Mouse (Mus musculus): Measurements from ENCODE around the gene Numa1. TPM values are rescaled to one million over a fixed set of nuclear protein-coding genes. Genes with fewer than 3 reads are reported as not detected.
"Not testable (repeated sequence)": the region's sequence is repeated elsewhere in the genome, so short reads cannot be mapped to it uniquely, and the experiment has no call there.

The Numa1 gene
- polyA plus RNA-seq, 1 experiment from 2014 or later, result 74.4 TPM

DNA sequence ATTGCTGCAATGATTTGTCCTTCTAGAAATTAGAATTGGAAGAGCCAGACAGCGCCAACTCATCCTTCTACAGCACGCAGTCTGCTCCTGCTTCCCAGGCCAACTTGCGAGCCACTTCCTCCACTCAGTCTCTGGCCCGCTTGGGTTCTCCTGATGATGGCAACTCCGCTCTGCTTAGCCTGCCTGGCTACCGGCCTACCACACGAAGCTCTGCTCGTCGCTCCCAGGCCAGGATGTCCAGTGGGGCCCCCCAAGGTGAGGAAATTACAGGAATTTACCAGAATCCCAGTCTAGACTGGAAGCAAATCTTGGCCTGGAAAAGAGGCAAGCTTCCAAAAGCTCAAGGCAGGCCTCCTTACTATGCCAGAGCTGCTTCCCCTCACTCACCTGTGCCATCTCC is 77.9 kb downstream of the Numa1 start:
- Histone ChIP-seq H3K9ac (ENCODE audit: low read length) (no peak overlapping the region), H3K4me3 (ENCODE audit: low read depth, low read length) (no peak overlapping the region), H3K36me3 (ENCODE audit: control insufficient read depth, insufficient read depth, low read length) (peaks cover 97% of the 10 kb centered on the region), H3K27me3 (replicated peaks; ENCODE audit: control insufficient read depth, insufficient read depth, low read length) (no peaks in the 10 kb centered on the region), H3K4me2 (ENCODE audit: low read length) (no peak overlapping the region), H3K4me1 (ENCODE audit: control insufficient read depth, insufficient read depth, low read length) (no peaks in the 10 kb centered on the region), H3K9me3 (replicated peaks; ENCODE audit: control insufficient read depth, low read length) (no peaks in the 10 kb centered on the region), H3K27ac (ENCODE audit: low read depth, low read length) (no peak overlapping the region)
- no peak for DNase-seq (ENCODE audit: low spot score)
- WGBS, result 93% methylated on average over 9 of the region's 9 CpGs
- ATAC-seq, result no peak

DNA sequence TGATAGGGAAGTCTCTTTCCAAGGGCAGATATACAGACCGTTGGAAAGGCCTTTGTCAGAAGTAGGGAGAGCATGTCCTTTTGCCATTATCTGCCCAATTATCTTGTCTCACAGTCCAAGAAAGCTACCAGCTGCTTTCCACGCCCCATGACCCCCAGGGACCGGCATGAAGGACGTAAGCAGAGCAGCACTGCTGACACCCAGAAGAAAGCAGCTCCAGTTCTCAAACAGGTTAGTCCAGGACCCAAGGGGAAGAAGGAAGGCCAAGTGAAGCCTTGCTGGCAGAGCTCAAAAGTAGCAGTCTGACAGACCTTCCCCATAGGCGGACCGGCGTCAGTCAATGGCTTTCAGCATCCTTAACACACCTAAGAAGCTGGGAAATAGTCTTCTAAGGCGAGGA is 79.5 kb downstream of the Numa1 start:
- Histone ChIP-seq H3K4me1 (ENCODE audit: control insufficient read depth, insufficient read depth, low read length) (no peaks in the 10 kb centered on the region), H3K4me3 (ENCODE audit: low read depth, low read length) (no peak overlapping the region), H3K36me3 (ENCODE audit: control insufficient read depth, insufficient read depth, low read length) (peaks cover 98% of the 10 kb centered on the region), H3K9ac (ENCODE audit: low read length) (no peak overlapping the region), H3K4me2 (ENCODE audit: low read length) (no peak overlapping the region), H3K27me3 (replicated peaks; ENCODE audit: control insufficient read depth, insufficient read depth, low read length) (no peaks in the 10 kb centered on the region), H3K27ac (ENCODE audit: low read depth, low read length) (no peak overlapping the region), H3K9me3 (replicated peaks; ENCODE audit: control insufficient read depth, low read length) (no peaks in the 10 kb centered on the region)
- 91% methylated on average over 8 of the region's 8 CpGs for WGBS
- DNase-seq (ENCODE audit: low spot score) (no peak), ATAC-seq (no peak)

- DNase-seq (ENCODE audit: low spot score), result no peak
- ATAC-seq, result no peak
These were observed 81.1 kb downstream of the Numa1 start for GRCm38 (mm10) chr7:102014995-102015394.

DNA sequence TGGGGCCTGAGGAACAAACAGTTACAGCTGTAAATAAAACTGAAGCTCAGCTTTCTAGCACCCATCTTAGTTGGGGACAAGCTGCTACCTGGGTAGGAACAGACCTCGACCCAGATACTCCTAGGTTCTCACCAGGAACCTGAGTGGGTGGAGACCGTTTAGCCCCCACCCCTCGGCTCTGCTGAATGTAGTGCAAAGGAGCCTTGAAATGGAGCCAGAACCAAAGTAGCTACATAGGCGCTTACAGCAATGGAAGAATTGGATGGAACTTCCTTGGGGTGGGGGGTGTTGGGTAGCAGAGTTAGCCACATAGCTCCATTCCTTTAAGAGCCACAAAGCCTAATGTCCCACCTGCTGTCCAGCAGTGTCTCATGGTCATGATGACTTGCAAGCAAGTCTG is 83.0 kb downstream of the Numa1 start:
- DNase-seq (ENCODE audit: low spot score), result no peak
- peaks cover 90% of the 10 kb centered on the region for H3K36me3 ChIP-seq (ENCODE audit: control insufficient read depth, insufficient read depth, low read length)
- no peak overlapping the region for H3K4me2 ChIP-seq (ENCODE audit: low read length)
- no peak overlapping the region for H3K4me3 ChIP-seq (ENCODE audit: low read depth, low read length)
- no peaks in the 10 kb centered on the region for H3K27me3 ChIP-seq (replicated peaks; ENCODE audit: control insufficient read depth, insufficient read depth, low read length)
- no peaks in the 10 kb centered on the region for H3K4me1 ChIP-seq (ENCODE audit: control insufficient read depth, insufficient read depth, low read length)
- H3K9ac ChIP-seq (ENCODE audit: low read length), result no peak overlapping the region
- 87% methylated on average over 4 of the region's 4 CpGs for WGBS
- H3K9me3 ChIP-seq (replicated peaks; ENCODE audit: control insufficient read depth, low read length), result no peaks in the 10 kb centered on the region
- no peak overlapping the region for H3K27ac ChIP-seq (ENCODE audit: low read depth, low read length)
- no peak for ATAC-seq

More at GRCm38 (mm10) chr7:102014995-102015394, 81.1 kb downstream of the Numa1 start:
- 88% methylated on average over 2 of the region's 2 CpGs for WGBS
- no peak overlapping the region for H3K4me3 ChIP-seq (ENCODE audit: low read depth, low read length)
- no peak overlapping the region for H3K4me2 ChIP-seq (ENCODE audit: low read length)
- H3K9me3 ChIP-seq (replicated peaks; ENCODE audit: control insufficient read depth, low read length), result no peaks in the 10 kb centered on the region
- H3K27me3 ChIP-seq (replicated peaks; ENCODE audit: control insufficient read depth, insufficient read depth, low read length), result no peaks in the 10 kb centered on the region
- H3K9ac ChIP-seq (ENCODE audit: low read length), result no peak overlapping the region
- peaks cover 98% of the 10 kb centered on the region for H3K36me3 ChIP-seq (ENCODE audit: control insufficient read depth, insufficient read depth, low read length)
- no peaks in the 10 kb centered on the region for H3K4me1 ChIP-seq (ENCODE audit: control insufficient read depth, insufficient read depth, low read length)
- H3K27ac ChIP-seq (ENCODE audit: low read depth, low read length), result no peak overlapping the region

DNA sequence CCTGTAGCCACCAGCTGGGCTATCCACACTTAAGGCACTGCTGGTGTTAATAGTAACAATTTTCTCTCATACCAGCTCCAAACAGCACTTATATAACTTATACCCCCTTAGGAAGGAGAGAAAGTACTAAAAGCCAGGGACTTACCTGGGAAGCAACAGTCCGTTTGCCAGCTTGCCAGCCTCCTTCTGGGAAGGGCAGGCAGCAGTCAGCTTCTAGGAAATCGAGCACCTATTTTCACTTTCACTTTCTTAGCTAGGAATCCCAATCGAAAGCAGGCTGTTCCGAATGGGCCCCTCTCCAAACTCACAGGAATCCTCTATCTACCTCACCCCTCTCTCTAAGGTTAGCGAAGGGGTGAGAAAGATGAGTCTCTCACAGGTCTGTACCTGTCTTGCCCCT is 83.5 kb downstream of the Numa1 start:
- H3K27ac ChIP-seq (ENCODE audit: low read depth, low read length), result no peak overlapping the region
- no peak overlapping the region for H3K4me3 ChIP-seq (ENCODE audit: low read depth, low read length)
- H3K4me2 ChIP-seq (ENCODE audit: low read length), result no peak overlapping the region
- no peak overlapping the region for H3K9ac ChIP-seq (ENCODE audit: low read length)
- H3K9me3 ChIP-seq (replicated peaks; ENCODE audit: control insufficient read depth, low read length), result no peaks in the 10 kb centered on the region
- 93% methylated on average over 5 of the region's 5 CpGs for whole genome bisulfite sequencing
- ATAC-seq (no peak), DNase-seq (ENCODE audit: low spot score) (no peak)
- H3K36me3 ChIP-seq (ENCODE audit: control insufficient read depth, insufficient read depth, low read length), result peaks cover 89% of the 10 kb centered on the region
- no peaks in the 10 kb centered on the region for H3K4me1 ChIP-seq (ENCODE audit: control insufficient read depth, insufficient read depth, low read length)
- H3K27me3 ChIP-seq (replicated peaks; ENCODE audit: control insufficient read depth, insufficient read depth, low read length), result no peaks in the 10 kb centered on the region

DNA sequence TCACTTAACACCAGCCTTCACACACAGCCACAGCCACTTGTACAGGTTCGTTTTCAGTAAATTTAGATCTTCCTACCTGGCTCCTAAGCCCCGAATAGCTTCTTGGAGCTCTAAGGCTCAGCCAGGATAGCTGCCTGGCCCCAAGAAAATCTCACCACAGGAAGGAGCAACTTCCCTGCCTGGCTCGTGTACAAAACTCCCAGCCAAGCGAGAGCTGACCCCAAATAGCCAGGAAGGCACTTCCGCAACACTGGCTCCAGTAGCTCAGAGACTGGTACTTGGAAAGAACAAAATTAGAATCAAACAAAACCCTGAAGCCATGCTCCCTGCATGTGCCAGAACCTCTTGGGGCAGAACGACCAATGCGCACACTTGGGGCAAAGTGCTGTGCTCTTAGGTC is 84.1 kb downstream of the Numa1 start:
- WGBS, result 86% methylated on average over 7 of the region's 7 CpGs
- Histone ChIP-seq H3K9ac (ENCODE audit: low read length) (no peak overlapping the region), H3K4me1 (ENCODE audit: control insufficient read depth, insufficient read depth, low read length) (no peaks in the 10 kb centered on the region), H3K36me3 (ENCODE audit: control insufficient read depth, insufficient read depth, low read length) (peaks cover 89% of the 10 kb centered on the region), H3K9me3 (replicated peaks; ENCODE audit: control insufficient read depth, low read length) (no peaks in the 10 kb centered on the region), H3K27me3 (replicated peaks; ENCODE audit: control insufficient read depth, insufficient read depth, low read length) (no peaks in the 10 kb centered on the region), H3K4me3 (ENCODE audit: low read depth, low read length) (no peak overlapping the region), H3K4me2 (ENCODE audit: low read length) (no peak overlapping the region), H3K27ac (ENCODE audit: low read depth, low read length) (no peak overlapping the region)
- no peak for ATAC-seq
- no peak for DNase-seq (ENCODE audit: low spot score)

DNA sequence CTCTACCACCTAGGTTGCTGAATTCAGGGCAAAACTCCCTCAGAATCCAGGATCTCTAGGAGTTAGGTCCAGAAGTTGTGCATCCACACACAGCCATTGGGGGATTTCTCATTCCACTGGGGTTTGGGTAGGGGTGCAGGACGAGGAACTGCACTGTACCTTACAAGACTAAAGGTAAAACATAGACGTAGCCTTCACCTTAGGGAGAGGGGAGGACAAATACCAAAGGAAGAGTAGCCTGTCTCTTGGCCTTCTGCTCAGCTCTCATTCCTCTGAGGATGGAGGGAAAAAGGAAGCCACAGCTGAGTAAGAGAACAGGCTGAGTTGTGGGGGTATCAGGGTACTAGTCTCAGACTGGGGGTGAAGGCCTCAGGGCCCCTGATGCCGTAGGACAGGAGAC is 84.7 kb downstream of the Numa1 start, which contains the start of gene Il18bp:
Gene Il18bp, minus strand, starts transcription at position 101 of the 400 bp plus-strand sequence.
- Histone ChIP-seq H3K9ac (ENCODE audit: low read length) (no peak within 1 kb of the TSS), H3K4me1 (ENCODE audit: control insufficient read depth, insufficient read depth, low read length) (no peaks in the 10 kb centered on the region), H3K27ac (ENCODE audit: low read depth, low read length) (no peak within 1 kb of the TSS), H3K27me3 (replicated peaks; ENCODE audit: control insufficient read depth, insufficient read depth, low read length) (no peaks in the 10 kb centered on the region), H3K9me3 (replicated peaks; ENCODE audit: control insufficient read depth, low read length) (no peaks in the 10 kb centered on the region), H3K4me2 (ENCODE audit: low read length) (no peak within 1 kb of the TSS), H3K4me3 (ENCODE audit: low read depth, low read length) (no peak within 1 kb of the TSS), H3K36me3 (ENCODE audit: control insufficient read depth, insufficient read depth, low read length) (peaks cover 89% of the 10 kb centered on the region)
- ATAC-seq (no peak), DNase-seq (ENCODE audit: low spot score) (no peak)
- 92% methylated on average over 3 of the region's 3 CpGs for WGBS

GRCm38 (mm10) chr7:102019362-102019761 is 85.5 kb downstream of the Numa1 start:
- no peaks in the 10 kb centered on the region for H3K4me1 ChIP-seq (ENCODE audit: control insufficient read depth, insufficient read depth, low read length)
- H3K9me3 ChIP-seq (replicated peaks; ENCODE audit: control insufficient read depth, low read length), result no peaks in the 10 kb centered on the region
- H3K9ac ChIP-seq (ENCODE audit: low read length), result no peak overlapping the region
- H3K36me3 ChIP-seq (ENCODE audit: control insufficient read depth, insufficient read depth, low read length), result peaks cover 87% of the 10 kb centered on the region
- WGBS, result 73% methylated on average over 3 of the region's 3 CpGs
- no peaks in the 10 kb centered on the region for H3K27me3 ChIP-seq (replicated peaks; ENCODE audit: control insufficient read depth, insufficient read depth, low read length)
- ATAC-seq (no peak), DNase-seq (ENCODE audit: low spot score) (no peak)
- no peak overlapping the region for H3K4me2 ChIP-seq (ENCODE audit: low read length)
- no peak overlapping the region for H3K27ac ChIP-seq (ENCODE audit: low read depth, low read length)
- H3K4me3 ChIP-seq (ENCODE audit: low read depth, low read length), result no peak overlapping the region

- not testable (repeated sequence) for ATAC-seq; H3K27me3 ChIP-seq (replicated peaks; ENCODE audit: control insufficient read depth, insufficient read depth, low read length); H3K9me3 ChIP-seq (replicated peaks; ENCODE audit: control insufficient read depth, low read length); H3K4me3 ChIP-seq (ENCODE audit: low read depth, low read length); DNase-seq (ENCODE audit: low spot score); H3K4me2 ChIP-seq (ENCODE audit: low read length); H3K4me1 ChIP-seq (ENCODE audit: control insufficient read depth, insufficient read depth, low read length); H3K27ac ChIP-seq (ENCODE audit: low read depth, low read length); H3K9ac ChIP-seq (ENCODE audit: low read length)
- WGBS, result 90% methylated on average over 2 of the region's 2 CpGs
- peaks cover 79% of the 10 kb centered on the region for H3K36me3 ChIP-seq (ENCODE audit: control insufficient read depth, insufficient read depth, low read length)
These were observed 87.0 kb downstream of the Numa1 start for GRCm38 (mm10) chr7:102020934-102021333.

All from forebrain, embryonic 14.5 days (tissue).